In genomic region chr16:84744703-84745490, GRCm38 (mm10) we compare ENCODE assay signal across 12 mouse cellular contexts. TPM values are rescaled to one million over a fixed set of nuclear protein-coding genes. Genes with fewer than 3 reads are reported as not detected.
A peak's percentile ranks its signal among the peaks of the same experiment; 100 is the strongest.
DNase-seq lines count a peak whose midpoint lies in the region; ATAC-seq and TF ChIP-seq lines count a peak whose summit lies in the region.
"Had no signal": no experiment of that assay in that cellular context is flagged by ENCODE, and none has a peak within 500 bp of the region (broad histone marks: within the 10 kb centered on the region; RNA-seq: fewer than 3 reads in every experiment).

No protein-coding gene starts in this region.

- intact Hi-C loops in heart, postnatal 14 days (cut with DNase I), result no loop called here
- intact Hi-C loops in left cerebral cortex, postnatal 14 days (cut with DNase I), result no loop called here

- no peaks in the 10 kb centered on the region for H3K4me1 ChIP-seq in forebrain, embryonic 10.5 days
- no peaks in the 10 kb centered on the region for H3K4me1 ChIP-seq in forebrain, embryonic 15.5 days
- peaks cover 5% of the 10 kb centered on the region; the same call in 1 of the 2 replicates for H3K4me1 ChIP-seq in heart, postnatal 0 days (ENCODE audit: control insufficient read depth, insufficient read depth)
- H3K4me1 ChIP-seq in lung, postnatal 0 days (ENCODE audit: insufficient read depth, low read depth, low read length), result no peaks in the 10 kb centered on the region
- H3K4me1 ChIP-seq in lung, adult 2 months (ENCODE audit: control insufficient read depth, insufficient read depth, low read length), result peaks cover 3% of the 10 kb centered on the region; the same call in 1 of the 2 replicates
- H3K4me1 ChIP-seq in forebrain, postnatal 0 days (ENCODE audit: insufficient read depth), result no peaks in the 10 kb centered on the region
- H3K4me1 ChIP-seq: kidney, embryonic 15.5 days had no signal

- TF ChIP-seq CTCF in heart, postnatal 0 days (IDR thresholded peaks at IDR 0.05; ENCODE audit: low read depth), result no peak
- no peak for TF ChIP-seq CTCF in lung, postnatal 0 days (IDR thresholded peaks at IDR 0.05)
- no peak for TF ChIP-seq CTCF in lung, adult 2 months (IDR thresholded peaks at IDR 0.05; ENCODE audit: insufficient read depth, low read length)
- TF ChIP-seq CTCF in forebrain, postnatal 0 days (IDR thresholded peaks at IDR 0.05; ENCODE audit: low read depth), result no peak

- ATAC-seq in forebrain, embryonic 15.5 days (replicated peaks), result no peak
- ATAC-seq in heart, postnatal 0 days (ENCODE audit: insufficient read depth, low read depth), result peak; percentile 69; the same call in 1 of the 2 replicates
- ATAC-seq in lung, postnatal 0 days, result peak; percentile 25; the same call in 1 of the 2 replicates
- peak; percentile 14; the same call in 1 of the 2 replicates for ATAC-seq in forebrain, postnatal 0 days

- no peaks in the 10 kb centered on the region for H3K27me3 ChIP-seq in forebrain, embryonic 10.5 days (ENCODE audit: poor library complexity, severe bottlenecking)
- no peaks in the 10 kb centered on the region for H3K27me3 ChIP-seq in forebrain, embryonic 15.5 days
- H3K27me3 ChIP-seq in heart, postnatal 0 days (ENCODE audit: control insufficient read depth, insufficient read depth, low read length), result no peaks in the 10 kb centered on the region
- no peaks in the 10 kb centered on the region for H3K27me3 ChIP-seq in lung, postnatal 0 days (replicated peaks; ENCODE audit: insufficient read depth, low read length)
- no peaks in the 10 kb centered on the region for H3K27me3 ChIP-seq in forebrain, postnatal 0 days (ENCODE audit: insufficient read depth, low read length)
- H3K27me3 ChIP-seq: kidney, embryonic 15.5 days had no signal

- TF ChIP-seq EP300 in heart, postnatal 0 days (IDR thresholded peaks at IDR 0.05; ENCODE audit: low read depth), result no peak
- no peak for TF ChIP-seq EP300 in lung, postnatal 0 days (IDR thresholded peaks at IDR 0.05)

- H3K36me3 ChIP-seq in forebrain, embryonic 10.5 days (replicated peaks), result no peaks in the 10 kb centered on the region
- H3K36me3 ChIP-seq in forebrain, embryonic 15.5 days, result no peaks in the 10 kb centered on the region
- no peaks in the 10 kb centered on the region for H3K36me3 ChIP-seq in heart, postnatal 0 days (replicated peaks; ENCODE audit: control insufficient read depth, insufficient read depth, low read length)
- H3K36me3 ChIP-seq in lung, postnatal 0 days (ENCODE audit: insufficient read depth, low read length), result no peaks in the 10 kb centered on the region
- H3K36me3 ChIP-seq in forebrain, postnatal 0 days (ENCODE audit: insufficient read depth), result no peaks in the 10 kb centered on the region
- H3K36me3 ChIP-seq: kidney, embryonic 15.5 days had no signal

- H3K9me3 ChIP-seq in forebrain, embryonic 10.5 days, result no peaks in the 10 kb centered on the region
- no peaks in the 10 kb centered on the region for H3K9me3 ChIP-seq in forebrain, embryonic 15.5 days
- H3K9me3 ChIP-seq in heart, postnatal 0 days (replicated peaks; ENCODE audit: control insufficient read depth, low read length), result no peaks in the 10 kb centered on the region
- H3K9me3 ChIP-seq in lung, postnatal 0 days (ENCODE audit: low read length), result no peaks in the 10 kb centered on the region
- H3K9me3 ChIP-seq in forebrain, postnatal 0 days (ENCODE audit: low read length), result no peaks in the 10 kb centered on the region
- H3K9me3 ChIP-seq: kidney, embryonic 15.5 days had no signal

- TF ChIP-seq POLR2A in lung, adult 2 months (IDR thresholded peaks at IDR 0.05; ENCODE audit: borderline replicate concordance, extremely low read depth, low read depth, low read length), result no peak

- H3K4me3 ChIP-seq in forebrain, embryonic 10.5 days, result no peak overlapping the region
- no peak overlapping the region for H3K4me3 ChIP-seq in forebrain, embryonic 15.5 days
- peak overlapping the region; percentile 7; the same call in 1 of the 2 replicates for H3K4me3 ChIP-seq in heart, postnatal 0 days (ENCODE audit: low read depth, low read length)
- H3K4me3 ChIP-seq in lung, postnatal 0 days (ENCODE audit: low read depth, low read length), result no peak overlapping the region
- H3K4me3 ChIP-seq in lung, adult 2 months (replicated peaks; ENCODE audit: extremely low read depth, low read depth, low read length), result no peak overlapping the region
- no peak overlapping the region for H3K4me3 ChIP-seq in forebrain, postnatal 0 days (ENCODE audit: low read depth, low read length)
- H3K4me3 ChIP-seq: kidney, embryonic 15.5 days had no signal

- WGBS in forebrain, embryonic 10.5 days, result 81% methylated on average over 10 of the region's 10 CpGs
- WGBS in forebrain, embryonic 15.5 days, result 42% methylated on average over 10 of the region's 10 CpGs
- 36% methylated on average over 10 of the region's 10 CpGs for WGBS in heart, postnatal 0 days
- 41% methylated on average over 10 of the region's 10 CpGs for WGBS in lung, postnatal 0 days
- 40% methylated on average over 10 of the region's 10 CpGs for WGBS in lung, adult 2 months
- 29% methylated on average over 10 of the region's 10 CpGs for WGBS in forebrain, postnatal 0 days

- H3K4me2 ChIP-seq in forebrain, embryonic 15.5 days (replicated peaks), result no peak overlapping the region
- H3K4me2 ChIP-seq in heart, postnatal 0 days (ENCODE audit: low read depth, low read length), result peak overlapping the region; percentile 33; the same call in 1 of the 2 replicates
- H3K4me2 ChIP-seq in lung, postnatal 0 days (replicated peaks; ENCODE audit: low read depth, low read length), result 0 out of 2 replicates have a peak overlapping the region, but pooled peaks have one; percentile 14
- no peak overlapping the region; the same call in 1 of the 2 replicates for H3K4me2 ChIP-seq in forebrain, postnatal 0 days (ENCODE audit: low read depth)
- H3K4me2 ChIP-seq: kidney, embryonic 15.5 days had no signal

- H3K9ac ChIP-seq in forebrain, embryonic 15.5 days (replicated peaks), result no peak overlapping the region
- H3K9ac ChIP-seq in heart, postnatal 0 days (replicated peaks; ENCODE audit: low read depth, low read length), result no peak overlapping the region
- H3K9ac ChIP-seq in lung, postnatal 0 days (replicated peaks; ENCODE audit: low read depth), result no peak overlapping the region
- H3K9ac ChIP-seq in forebrain, postnatal 0 days, result no peak overlapping the region
- H3K9ac ChIP-seq: kidney, embryonic 15.5 days had no signal

- DNase-seq in forebrain, embryonic 10.5 days (ENCODE audit: extremely low spot score, low spot score), result peak; percentile 7
- DNase-seq in heart, postnatal 0 days (ENCODE audit: low spot score), result peak; percentile 52
- DNase-seq in heart, postnatal 14 days, result no peak
- DNase-seq in lung, postnatal 0 days (ENCODE audit: low spot score), result peak; percentile 43
- DNase-seq in lung, adult 2 months, result no peak
- DNase-seq in forebrain, postnatal 0 days, result peak; percentile 3
- no peak for DNase-seq in left cerebral cortex, postnatal 14 days (ENCODE audit: low spot score in 2 of 2)
- DNase-seq: cerebellum, postnatal 25 days; gastrocnemius, postnatal 14 days; thymus, postnatal 25 days had no signal

- H3K27ac ChIP-seq in forebrain, embryonic 10.5 days, result no peak overlapping the region
- no peak overlapping the region for H3K27ac ChIP-seq in forebrain, embryonic 15.5 days (replicated peaks)
- peak overlapping the region; percentile 46 for H3K27ac ChIP-seq in heart, postnatal 0 days (ENCODE audit: low read depth)
- H3K27ac ChIP-seq in lung, postnatal 0 days (ENCODE audit: low read length), result no peak overlapping the region
- no peak overlapping the region for H3K27ac ChIP-seq in forebrain, postnatal 0 days (ENCODE audit: low read depth, low read length)
- H3K27ac ChIP-seq: kidney, embryonic 15.5 days had no signal

RNA-seq across cellular contexts. Expression of gene Mrpl39, which starts 9.4 kb away (rescaled TPM):
- 60.5 and 61.0 TPM in 2 replicates for polyA plus RNA-seq in forebrain, embryonic 10.5 days (2016; fragmentation: Nextera tagmentation; extraction: Ambion mirVana)
- 34.4 and 35.4 TPM in 2 replicates for polyA plus RNA-seq in forebrain, embryonic 15.5 days (2015; fragmentation: Nextera tagmentation; extraction: Ambion mirVana)
- 24.8 and 43.2 TPM in 2 replicates for total RNA-seq in heart, postnatal 0 days (2014; rRNA removed; ENCODE audit: low replicate concordance)
- polyA plus RNA-seq in heart, postnatal 0 days (2015; fragmentation: Nextera tagmentation; extraction: Ambion mirVana), result 48.9 and 50.6 TPM in 2 replicates
- 10 to 100 TPM; 32.8 to 33.2 TPM for total RNA-seq in heart, postnatal 14 days (2021)
- 27.0 and 29.4 TPM in 2 replicates for polyA plus RNA-seq in lung, postnatal 0 days (2015; fragmentation: Nextera tagmentation; extraction: Ambion mirVana)
- polyA plus RNA-seq in lung, adult 2 months (2012; rRNA removed), result 8.6 and 12.0 TPM in 2 replicates
- 37.8 and 74.6 TPM in 2 replicates for total RNA-seq in forebrain, postnatal 0 days (2014; rRNA removed)
- polyA plus RNA-seq in forebrain, postnatal 0 days (2015; fragmentation: Nextera tagmentation; extraction: Ambion mirVana), result 34.5 and 35.4 TPM in 2 replicates
- 10 to 100 TPM; 19.2 to 24.1 TPM for total RNA-seq in left cerebral cortex, postnatal 14 days (2021)

RNA-seq across cellular contexts. Expression of gene Jam2, which starts 29.0 kb away (rescaled TPM):
- 29.5 and 30.1 TPM in 2 replicates for polyA plus RNA-seq in forebrain, embryonic 10.5 days (2016; fragmentation: Nextera tagmentation; extraction: Ambion mirVana)
- 16.7 and 18.4 TPM in 2 replicates for polyA plus RNA-seq in forebrain, embryonic 15.5 days (2015; fragmentation: Nextera tagmentation; extraction: Ambion mirVana)
- 20.0 and 28.0 TPM in 2 replicates for total RNA-seq in heart, postnatal 0 days (2014; rRNA removed; ENCODE audit: low replicate concordance)
- polyA plus RNA-seq in heart, postnatal 0 days (2015; fragmentation: Nextera tagmentation; extraction: Ambion mirVana), result 17.4 and 20.1 TPM in 2 replicates
- 10 to 100 TPM; 56.8 to 62.4 TPM for total RNA-seq in heart, postnatal 14 days (2021)
- 33.2 and 38.2 TPM in 2 replicates for polyA plus RNA-seq in lung, postnatal 0 days (2015; fragmentation: Nextera tagmentation; extraction: Ambion mirVana)
- polyA plus RNA-seq in lung, adult 2 months (2012; rRNA removed), result 13.4 and 16.6 TPM in 2 replicates
- total RNA-seq in forebrain, postnatal 0 days (2014; rRNA removed), result 17.4 and 22.4 TPM in 2 replicates
- 18.6 and 23.2 TPM in 2 replicates for polyA plus RNA-seq in forebrain, postnatal 0 days (2015; fragmentation: Nextera tagmentation; extraction: Ambion mirVana)
- 10 to 100 TPM; 25.1 to 26.2 TPM for total RNA-seq in left cerebral cortex, postnatal 14 days (2021)

Comparison
In these comparisons a context has a peak if more than half of its experiments do, and no peak if none do; other contexts are left out.
1. DNase-seq: peak in forebrain, embryonic 10.5 days (single experiment), heart, postnatal 0 days (single experiment), lung, postnatal 0 days (single experiment) and forebrain, postnatal 0 days (single experiment); none in heart, postnatal 14 days (0 of 2), lung, adult 2 months (single experiment) and left cerebral cortex, postnatal 14 days (0 of 2).
2. H3K4me2 ChIP-seq: peak in heart, postnatal 0 days (single experiment) and lung, postnatal 0 days (single experiment); none in forebrain, embryonic 15.5 days (single experiment) and forebrain, postnatal 0 days (single experiment).